Mouse (Mus musculus) liver, adult 2 months (tissue): Measurements from ENCODE around the gene Znrf2.

Experiments used
- CTCF ChIP-seq: fragments of 200-500 bp; IDR thresholded peaks from 2 replicates; pipeline ENCODE4 v1.5.1; 2011; ENCODE audit warnings: low read depth, low read length, control low read depth
- POLR2A ChIP-seq: fragments of 200-500 bp; IDR thresholded peaks from 2 replicates; pipeline ENCODE4 v1.6.1; 2011; ENCODE audit warnings: low read length, control low read depth; ENCODE audit not compliant: insufficient read depth; ENCODE audit errors: extremely low read depth

DNA sequence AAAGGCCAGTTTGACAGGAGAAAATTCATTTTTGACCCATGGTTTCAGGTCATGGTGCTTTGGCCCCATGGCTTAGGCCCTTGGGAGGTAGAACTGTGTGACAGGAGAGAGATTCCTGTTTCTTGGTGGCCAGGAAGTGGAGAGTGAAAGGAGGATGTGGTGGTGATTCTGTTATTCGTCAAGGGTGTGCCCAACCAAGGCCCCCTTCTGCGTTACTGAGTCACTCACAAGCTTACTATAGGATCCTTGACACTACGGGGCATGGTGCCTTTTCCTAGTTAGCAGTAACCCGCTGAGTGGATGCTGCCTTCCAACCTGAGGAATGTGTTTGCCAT, 50.7 kb downstream of the Znrf2 start:
- no peak for TF ChIP-seq POLR2A
- TF ChIP-seq CTCF: no peak
